Mouse (Mus musculus): ENCODE data around the gene Abt1. TPM values are rescaled to one million over a fixed set of nuclear protein-coding genes. Genes with fewer than 3 reads are reported as not detected.

Gene Abt1
- total RNA-seq, 4 experiments from 2014 or later, result 8.1 to 9.3 (median 8.6) TPM

GRCm38 (mm10) chr13:23439901-23440300 is 16.2 kb upstream of the Abt1 start:
- DNase-seq (ENCODE audit: low spot score in 2 of 2), result no peak

- peak in 1 of 2 experiments; percentile 60 for DNase-seq (ENCODE audit: low spot score in 2 of 2)
These were observed 14.9 kb upstream of the Abt1 start for GRCm38 (mm10) chr13:23438521-23438920.

- DNase-seq (ENCODE audit: low spot score in 2 of 2), result peak; percentile 71 to 99
These were observed 14.2 kb upstream of the Abt1 start for GRCm38 (mm10) chr13:23437908-23438307.

- peak in 1 of 2 experiments; percentile 63 for DNase-seq (ENCODE audit: low spot score in 2 of 2)
These were observed 13.5 kb upstream of the Abt1 start for GRCm38 (mm10) chr13:23436861-23437822.

- peak in 1 of 2 experiments; percentile 52 for DNase-seq (ENCODE audit: low spot score in 2 of 2)
These were observed 12.6 kb upstream of the Abt1 start for GRCm38 (mm10) chr13:23436231-23436661.

- DNase-seq (ENCODE audit: low spot score in 2 of 2), result no peak
These were observed 12.0 kb upstream of the Abt1 start for GRCm38 (mm10) chr13:23435676-23436075.

- DNase-seq (ENCODE audit: low spot score in 2 of 2), result no peak
These were observed 11.6 kb upstream of the Abt1 start for GRCm38 (mm10) chr13:23435241-23435640.

- DNase-seq (ENCODE audit: low spot score in 2 of 2), result no peak
These were observed 10.8 kb upstream of the Abt1 start for GRCm38 (mm10) chr13:23434426-23434825.

- DNase-seq (ENCODE audit: low spot score in 2 of 2), result no peak
These were observed 10.1 kb upstream of the Abt1 start for GRCm38 (mm10) chr13:23433801-23434200.

- DNase-seq (ENCODE audit: low spot score in 2 of 2), result no peak
These were observed 9.5 kb upstream of the Abt1 start for GRCm38 (mm10) chr13:23433206-23433605.

GRCm38 (mm10) chr13:23432562-23433201 is 9.0 kb upstream of the Abt1 start:
- peak; percentile 89 to 99 for DNase-seq (ENCODE audit: low spot score in 2 of 2)

- DNase-seq (ENCODE audit: low spot score in 2 of 2), result peak; percentile 66 to 86
These were observed 7.7 kb upstream of the Abt1 start for GRCm38 (mm10) chr13:23431351-23431771.

GRCm38 (mm10) chr13:23430734-23431133 is 7.1 kb upstream of the Abt1 start:
- peak; percentile 64 to 70 for DNase-seq (ENCODE audit: low spot score in 2 of 2)

- DNase-seq (ENCODE audit: low spot score in 2 of 2), result no peak
These were observed 6.2 kb upstream of the Abt1 start for GRCm38 (mm10) chr13:23429771-23430380.

- DNase-seq (ENCODE audit: low spot score in 2 of 2), result no peak
These were observed 4.7 kb upstream of the Abt1 start for GRCm38 (mm10) chr13:23428166-23428993.

GRCm38 (mm10) chr13:23427401-23427910 is 3.8 kb upstream of the Abt1 start:
- no peak for DNase-seq (ENCODE audit: low spot score in 2 of 2)

- DNase-seq (ENCODE audit: low spot score in 2 of 2), result no peak
These were observed 3.3 kb upstream of the Abt1 start for GRCm38 (mm10) chr13:23426922-23427321.

- peak in 1 of 2 experiments; percentile 56 for DNase-seq (ENCODE audit: low spot score in 2 of 2)
These were observed 2.7 kb upstream of the Abt1 start for GRCm38 (mm10) chr13:23426335-23426734.

GRCm38 (mm10) chr13:23425505-23425904 is 1.8 kb upstream of the Abt1 start:
- peak in 1 of 2 experiments; percentile 60 for DNase-seq (ENCODE audit: low spot score in 2 of 2)

GRCm38 (mm10) chr13:23424494-23425325 is 1.0 kb upstream of the Abt1 start:
- peak; percentile 72 to 86 for DNase-seq (ENCODE audit: low spot score in 2 of 2)

All from left cerebral cortex, adult 8-10 months (tissue).